Mouse (Mus musculus) embryonic facial prominence, embryonic 13.5 days (tissue): Measurements from ENCODE around the gene Hils1. TPM values are rescaled to one million over a fixed set of nuclear protein-coding genes. Genes with fewer than 3 reads are reported as not detected.

Source experiments
- polyA plus RNA-seq: library from polyadenylated mRNA; unstranded; fragments of >200 nt; fragmentation: Nextera tagmentation; extraction: Ambion mirVana; gene quantifications from 2 replicates; pipeline ENCODE4 v1.2.1, GENCODE M21; 2015

The Hils1 gene
- polyA plus RNA-seq, 1 experiment from 2014 or later: not detected

Other genes with a start within 250 kb of the Hils1 start
- 0.52 TPM in 1 of 2 replicates, not detected in the other for gene Cdc34b, start 225.8 kb upstream of the Hils1 start, polyA plus RNA-seq
- gene Tmem92, start 184.9 kb upstream of the Hils1 start, polyA plus RNA-seq: not detected in 2 replicates
- gene Col1a1, start 31.4 kb upstream of the Hils1 start, polyA plus RNA-seq: 1,060 and 1,259 TPM in 2 replicates
- gene Sgca, start 8.7 kb downstream of the Hils1 start, polyA plus RNA-seq: 1.1 and 1.5 TPM in 2 replicates
- gene Ppp1r9b, start 23.4 kb downstream of the Hils1 start, polyA plus RNA-seq: 13.2 and 13.5 TPM in 2 replicates
- gene Samd14, start 42.3 kb downstream of the Hils1 start, polyA plus RNA-seq: 36.2 and 36.8 TPM in 2 replicates
- gene Pdk2, start 73.8 kb downstream of the Hils1 start, polyA plus RNA-seq: 33.2 and 33.7 TPM in 2 replicates
- 7.0 and 9.2 TPM in 2 replicates for gene Itga3, start 109.2 kb downstream of the Hils1 start, polyA plus RNA-seq
- 21.5 and 30.8 TPM in 2 replicates for gene Dlx3, start 152.5 kb downstream of the Hils1 start, polyA plus RNA-seq
- gene Dlx4, start 178.7 kb downstream of the Hils1 start, polyA plus RNA-seq: 3.0 and 3.8 TPM in 2 replicates